Mouse (Mus musculus) neural tube, embryonic 11.5 days (tissue): ENCODE measurements around the gene Zfp536. TPM values are rescaled to one million over a fixed set of nuclear protein-coding genes. Genes with fewer than 3 reads are reported as not detected.

ENCODE experiments used
- ATAC-seq: fragments of 200-750 bp; cut with Nextera tagmentation; 2 replicates; pipeline ENCODE4 v1.8.0; 2017; ENCODE audit warnings: moderate number of reproducible peaks, mild to moderate bottlenecking, moderate TSS enrichment, moderate library complexity; ENCODE audit not compliant: insufficient read depth, low FRiP score, low TSS enrichment
- DNase-seq: peaks from one replicate; pipeline ENCODE4 v3.0.0-alpha.2; 2015; ENCODE audit warnings: low spot score
- H3K27ac ChIP-seq: fragments of 300-500 bp; sonication (generic); 2 replicates; pipeline ENCODE4 v1.5.1; 2014; ENCODE audit warnings: low read depth, mild to moderate bottlenecking, low read length
- H3K27me3 ChIP-seq: fragments of 300-500 bp; sonication (generic); 2 replicates; pipeline ENCODE4 v1.6.1; 2014; ENCODE audit warnings: mild to moderate bottlenecking, low read length, mixed read lengths; ENCODE audit not compliant: control insufficient read depth, insufficient read depth
- H3K36me3 ChIP-seq: fragments of 300-500 bp; sonication (generic); 2 replicates; pipeline ENCODE4 v1.6.1; 2014; ENCODE audit warnings: mild to moderate bottlenecking, low read length, moderate library complexity, mixed read lengths; ENCODE audit not compliant: control insufficient read depth, insufficient read depth
- H3K4me1 ChIP-seq: fragments of 300-500 bp; sonication (generic); 2 replicates; pipeline ENCODE4 v1.6.1; 2014; ENCODE audit warnings: low read length, mixed read lengths; ENCODE audit not compliant: control insufficient read depth, insufficient read depth
- H3K4me2 ChIP-seq: fragments of 300-500 bp; sonication (generic); 2 replicates; pipeline ENCODE4 v1.6.1; 2014; ENCODE audit warnings: low read depth, mild to moderate bottlenecking, moderate library complexity
- H3K4me3 ChIP-seq: fragments of 300-500 bp; sonication (generic); 2 replicates; pipeline ENCODE4 v1.5.1; 2014; ENCODE audit warnings: low read depth, low read length
- H3K9ac ChIP-seq: fragments of 300-500 bp; sonication (generic); 2 replicates; pipeline ENCODE4 v1.6.1; 2014; ENCODE audit warnings: mild to moderate bottlenecking, low read length
- H3K9me3 ChIP-seq: fragments of 300-500 bp; sonication (generic); 2 replicates; pipeline ENCODE4 v1.6.1; 2016; ENCODE audit warnings: low read length; ENCODE audit not compliant: control insufficient read depth
- WGBS: fragments of 180-500 bp; shearing (Covaris S2); extraction: QIAGEN DNeasy Blood & Tissue Kit; methylation state at CpG from one replicate; pipeline ENCODE4 v1.1.7; 2014; 5-methylcytosine and 5-hydroxymethylcytosine counted together
- polyA plus RNA-seq: library from polyadenylated mRNA; unstranded; fragments of >200 nt; fragmentation: Nextera tagmentation; extraction: Ambion mirVana; gene quantifications from 2 replicates; pipeline ENCODE4 v1.2.1, GENCODE M21; 2014

The Zfp536 gene
- polyA plus RNA-seq, 1 experiment from 2014 or later, result 23.6 TPM

GRCm38 (mm10) chr7:37736413-37736720 lies 37.1 kb downstream of the Zfp536 start:
- Histone ChIP-seq H3K27ac (no peak overlapping the region), H3K4me3 (no peak overlapping the region), H3K9ac (no peak overlapping the region), H3K36me3 (no peaks in the 10 kb centered on the region), H3K9me3 (no peaks in the 10 kb centered on the region), H3K4me2 (no peak overlapping the region), H3K27me3 (no peaks in the 10 kb centered on the region), H3K4me1 (peaks cover 20% of the 10 kb centered on the region)
- no peak for ATAC-seq
- WGBS, result 38% methylated on average over 4 of the region's 4 CpGs
- no peak for DNase-seq

- Histone ChIP-seq H3K27me3 (no peaks in the 10 kb centered on the region), H3K4me2 (no peak overlapping the region), H3K4me1 (peaks cover 20% of the 10 kb centered on the region), H3K27ac (no peak overlapping the region), H3K9me3 (no peaks in the 10 kb centered on the region), H3K9ac (no peak overlapping the region), H3K4me3 (no peak overlapping the region), H3K36me3 (no peaks in the 10 kb centered on the region)
- 45% methylated on average over 7 of the region's 7 CpGs for WGBS
- DNase-seq (no peak), ATAC-seq (peak; percentile 27; the same call in 1 of the 2 replicates)
These were observed 37.6 kb downstream of the Zfp536 start for GRCm38 (mm10) chr7:37735707-37736412.

DNA sequence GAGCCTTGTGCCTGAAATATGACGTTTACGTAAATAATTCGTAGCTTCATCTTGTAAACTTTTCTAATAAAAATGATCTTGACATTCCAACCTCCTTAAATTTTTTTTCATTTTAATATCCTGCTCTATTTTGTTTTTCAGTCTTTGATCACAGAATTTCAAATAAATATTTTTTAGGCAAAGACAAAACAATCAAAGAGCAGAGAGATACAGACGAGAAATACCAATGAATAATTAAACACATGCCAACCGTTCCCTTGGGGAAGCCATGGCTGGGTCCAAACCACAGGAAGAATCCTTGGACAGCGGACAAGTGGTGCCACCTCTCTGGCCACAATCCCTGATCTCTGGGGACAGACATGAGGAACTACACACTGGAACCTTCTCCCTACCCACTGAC lies 38.3 kb downstream of the Zfp536 start:
- Histone ChIP-seq H3K27ac (no peak overlapping the region), H3K9me3 (no peaks in the 10 kb centered on the region), H3K36me3 (no peaks in the 10 kb centered on the region), H3K4me1 (peaks cover 20% of the 10 kb centered on the region), H3K4me2 (no peak overlapping the region), H3K27me3 (no peaks in the 10 kb centered on the region), H3K4me3 (no peak overlapping the region), H3K9ac (no peak overlapping the region)
- ATAC-seq (no peak), DNase-seq (no peak)
- 71% methylated on average over 6 of the region's 6 CpGs for WGBS

- no peaks in the 10 kb centered on the region for H3K9me3 ChIP-seq
- H3K27ac ChIP-seq, result no peak overlapping the region
These were observed 38.9 kb downstream of the Zfp536 start for GRCm38 (mm10) chr7:37734576-37734975.

GRCm38 (mm10) chr7:37733996-37734395 lies 39.4 kb downstream of the Zfp536 start:
- no peaks in the 10 kb centered on the region for H3K36me3 ChIP-seq
- H3K9ac ChIP-seq, result no peak overlapping the region
- no peaks in the 10 kb centered on the region for H3K9me3 ChIP-seq
- H3K27ac ChIP-seq, result no peak overlapping the region
- ATAC-seq, result no peak
- peaks cover 20% of the 10 kb centered on the region for H3K4me1 ChIP-seq
- no peaks in the 10 kb centered on the region for H3K27me3 ChIP-seq
- no peak overlapping the region for H3K4me2 ChIP-seq
- no peak for DNase-seq
- no peak overlapping the region for H3K4me3 ChIP-seq
- 98% methylated on average over 4 of the region's 4 CpGs for WGBS

More at GRCm38 (mm10) chr7:37734576-37734975, 38.9 kb downstream of the Zfp536 start:
- Histone ChIP-seq H3K27me3 (no peaks in the 10 kb centered on the region), H3K4me1 (peaks cover 20% of the 10 kb centered on the region), H3K36me3 (no peaks in the 10 kb centered on the region), H3K4me2 (no peak overlapping the region), H3K4me3 (no peak overlapping the region), H3K9ac (no peak overlapping the region)
- ATAC-seq, result no peak
- DNase-seq, result no peak
- 70% methylated on average over 6 of the region's 6 CpGs for WGBS

GRCm38 (mm10) chr7:37732741-37733140 lies 40.7 kb downstream of the Zfp536 start:
- 72% methylated on average over 4 of the region's 4 CpGs for WGBS
- no peak overlapping the region for H3K9ac ChIP-seq
- no peak for DNase-seq
- peaks cover 20% of the 10 kb centered on the region for H3K4me1 ChIP-seq
- ATAC-seq, result no peak
- no peaks in the 10 kb centered on the region for H3K9me3 ChIP-seq
- H3K27me3 ChIP-seq, result no peaks in the 10 kb centered on the region
- no peak overlapping the region for H3K27ac ChIP-seq
- no peak overlapping the region for H3K4me2 ChIP-seq
- no peaks in the 10 kb centered on the region for H3K36me3 ChIP-seq
- no peak overlapping the region for H3K4me3 ChIP-seq

DNA sequence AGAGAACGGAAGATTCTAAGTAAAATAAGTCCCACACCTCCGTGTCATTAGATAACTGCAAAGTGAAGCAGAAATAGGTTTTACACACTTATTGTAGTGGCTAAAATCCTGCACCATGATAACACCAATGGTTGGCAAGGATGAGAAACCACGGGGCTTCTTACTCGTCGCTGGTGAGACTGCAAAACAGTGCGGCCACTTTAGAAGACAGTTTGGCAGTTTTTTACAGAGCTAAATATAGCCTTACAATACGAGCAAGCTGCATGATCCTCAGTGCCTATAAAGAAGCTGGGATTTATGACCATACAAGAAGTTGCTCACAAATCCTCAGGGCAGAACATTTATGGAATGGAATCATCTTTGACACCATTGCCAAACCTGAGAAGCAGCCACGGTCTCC lies 45.7 kb downstream of the Zfp536 start:
- no peaks in the 10 kb centered on the region for H3K36me3 ChIP-seq
- no peak overlapping the region for H3K4me3 ChIP-seq
- H3K9me3 ChIP-seq, result no peaks in the 10 kb centered on the region
- no peak overlapping the region for H3K4me2 ChIP-seq
- 0 out of 2 replicates have a peak, but pooled peaks cover 2% of the 10 kb centered on the region for H3K4me1 ChIP-seq
- DNase-seq (no peak), ATAC-seq (no peak)
- 86% methylated on average over 8 of the region's 8 CpGs for WGBS
- H3K9ac ChIP-seq, result no peak overlapping the region
- no peak overlapping the region for H3K27ac ChIP-seq
- H3K27me3 ChIP-seq, result no peaks in the 10 kb centered on the region

- Histone ChIP-seq H3K9ac (no peak overlapping the region), H3K9me3 (no peaks in the 10 kb centered on the region), H3K27ac (no peak overlapping the region), H3K36me3 (no peaks in the 10 kb centered on the region), H3K4me3 (no peak overlapping the region), H3K4me2 (no peak overlapping the region), H3K27me3 (no peaks in the 10 kb centered on the region), H3K4me1 (0 out of 2 replicates have a peak, but pooled peaks cover 2% of the 10 kb centered on the region)
- no peak for DNase-seq
- ATAC-seq, result no peak
- WGBS, result 71% methylated on average over 9 of the region's 9 CpGs
These were observed 49.2 kb downstream of the Zfp536 start for GRCm38 (mm10) chr7:37724002-37724790.

DNA sequence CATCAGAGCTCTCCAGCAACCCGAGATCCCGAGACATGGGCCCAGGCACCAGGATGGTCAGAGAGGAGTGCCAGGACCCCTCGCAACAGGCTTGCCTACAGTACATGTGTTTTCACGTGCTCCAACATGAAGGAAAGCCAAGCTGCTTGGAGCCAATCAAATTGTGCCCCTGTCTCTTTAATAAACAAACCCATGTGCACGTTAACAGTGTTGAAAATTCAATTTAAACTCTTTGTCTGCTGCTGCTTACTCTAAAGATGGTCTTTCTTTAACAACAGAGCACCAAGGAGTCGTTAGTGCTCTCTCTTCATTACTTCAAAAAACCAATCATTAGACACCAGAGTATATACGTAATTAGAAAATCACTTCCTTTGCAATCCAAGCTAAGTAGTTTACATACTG lies 50.2 kb downstream of the Zfp536 start:
- WGBS, result 76% methylated on average over 7 of the region's 7 CpGs
- H3K4me2 ChIP-seq, result no peak overlapping the region

More for the DNA sequence above, 50.2 kb downstream of the Zfp536 start:
- H3K36me3 ChIP-seq, result no peaks in the 10 kb centered on the region
- no peak overlapping the region for H3K27ac ChIP-seq
- no peaks in the 10 kb centered on the region for H3K9me3 ChIP-seq
- no peak overlapping the region for H3K4me3 ChIP-seq
- ATAC-seq (no peak), DNase-seq (no peak)
- 0 out of 2 replicates have a peak, but pooled peaks cover 4% of the 10 kb centered on the region for H3K4me1 ChIP-seq
- no peak overlapping the region for H3K9ac ChIP-seq
- no peaks in the 10 kb centered on the region for H3K27me3 ChIP-seq
